Mouse (Mus musculus): Measurements from ENCODE around the gene Tpr. TPM values are rescaled to one million over a fixed set of nuclear protein-coding genes. Genes with fewer than 3 reads are reported as not detected.

Tpr gene
- polyA plus RNA-seq, 1 experiment = 50.3 TPM

DNA sequence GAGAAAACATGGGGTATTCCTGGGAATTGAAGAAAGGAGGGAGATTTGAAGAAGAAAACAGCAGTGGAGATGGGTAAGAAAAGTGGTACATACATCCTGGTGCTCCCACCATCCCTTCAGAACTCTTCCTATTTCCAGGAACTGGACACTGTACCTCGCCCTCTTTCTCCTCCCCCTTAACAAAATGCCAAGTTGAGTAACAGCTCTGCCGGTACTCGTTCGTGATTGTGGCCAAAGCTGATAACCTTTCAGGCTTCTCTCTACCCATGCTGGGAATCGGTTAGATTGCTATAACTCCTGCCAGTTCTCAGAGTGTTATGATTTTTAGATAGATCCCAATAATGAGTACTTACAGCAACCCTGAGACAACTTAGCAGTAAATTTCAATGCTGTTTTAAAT lies 66.3 kb downstream of the Tpr start:
- H3K36me3 ChIP-seq (ENCODE audit: control insufficient read depth, insufficient read depth, low read length) = no peaks in the 10 kb centered on the region
- no peak overlapping the region for H3K27ac ChIP-seq (ENCODE audit: insufficient read depth, low read depth, low read length)
- no peak for DNase-seq
- WGBS = 69% methylated on average over 5 of the region's 5 CpGs
- H3K4me1 ChIP-seq (ENCODE audit: control insufficient read depth, insufficient read depth, low read length) = no peaks in the 10 kb centered on the region
- H3K27me3 ChIP-seq (replicated peaks; ENCODE audit: control insufficient read depth, insufficient read depth, low read length) = no peaks in the 10 kb centered on the region
- TF ChIP-seq POLR2A (IDR thresholded peaks at IDR 0.05; ENCODE audit: low read depth, low read length) = no peak
- no peak for TF ChIP-seq CTCF (conservative IDR thresholded peaks at IDR 0.05; ENCODE audit: insufficient read depth, insufficient read length, low read depth, low read length)
- H3K4me3 ChIP-seq (ENCODE audit: insufficient read depth, low read depth, low read length) = no peak overlapping the region

DNA sequence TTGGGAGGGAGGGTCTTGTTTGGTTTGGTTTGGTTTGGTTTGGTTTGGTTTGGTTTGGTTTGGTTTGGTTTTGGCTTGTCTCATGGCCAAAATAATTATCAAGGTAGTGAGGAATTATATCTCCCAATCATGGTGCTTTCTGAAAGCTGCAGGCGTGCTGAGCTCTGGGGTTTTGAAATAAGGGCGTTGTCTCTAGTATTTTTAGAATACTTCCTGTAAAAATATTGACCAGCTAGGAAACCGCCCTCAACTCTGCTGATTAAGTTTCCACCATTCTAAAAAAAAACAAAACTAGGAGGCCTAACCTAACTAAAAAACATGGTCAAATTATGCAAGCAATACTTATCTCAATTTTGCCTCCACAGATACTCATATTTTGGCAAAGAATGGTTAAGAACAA lies 67.0 kb downstream of the Tpr start:
- WGBS = 73% methylated on average over 3 of the region's 3 CpGs
- no peaks in the 10 kb centered on the region for H3K36me3 ChIP-seq (ENCODE audit: control insufficient read depth, insufficient read depth, low read length)
- TF ChIP-seq CTCF (conservative IDR thresholded peaks at IDR 0.05; ENCODE audit: insufficient read depth, insufficient read length, low read depth, low read length) (no peak), POLR2A (IDR thresholded peaks at IDR 0.05; ENCODE audit: low read depth, low read length) (no peak)
- no peak for DNase-seq
- H3K4me3 ChIP-seq (ENCODE audit: insufficient read depth, low read depth, low read length) = no peak overlapping the region
- H3K27ac ChIP-seq (ENCODE audit: insufficient read depth, low read depth, low read length) = no peak overlapping the region
- H3K4me1 ChIP-seq (ENCODE audit: control insufficient read depth, insufficient read depth, low read length) = no peaks in the 10 kb centered on the region
- no peaks in the 10 kb centered on the region for H3K27me3 ChIP-seq (replicated peaks; ENCODE audit: control insufficient read depth, insufficient read depth, low read length)

DNA sequence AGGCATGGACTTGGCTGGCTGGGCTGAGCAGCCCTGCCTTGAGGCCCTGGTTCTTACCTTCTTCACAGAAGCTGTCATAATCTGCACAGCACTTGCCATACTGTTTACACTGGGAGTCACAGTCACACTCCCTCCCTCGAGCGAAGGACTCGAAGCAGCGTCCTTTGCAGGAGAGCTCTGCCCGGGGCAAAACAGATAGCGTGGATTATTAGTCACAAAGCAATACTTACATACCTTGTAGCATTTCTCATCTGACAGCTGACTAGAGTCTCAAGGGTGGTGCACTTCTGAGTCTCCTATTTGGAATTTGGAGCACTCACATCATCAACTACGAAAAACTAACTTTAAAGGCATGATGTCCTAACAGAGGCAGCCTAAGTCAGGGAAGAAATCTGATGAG lies 68.0 kb downstream of the Tpr start:
- no peak overlapping the region for H3K4me3 ChIP-seq (ENCODE audit: insufficient read depth, low read depth, low read length)
- no peaks in the 10 kb centered on the region for H3K4me1 ChIP-seq (ENCODE audit: control insufficient read depth, insufficient read depth, low read length)
- DNase-seq = no peak
- no peak overlapping the region for H3K27ac ChIP-seq (ENCODE audit: insufficient read depth, low read depth, low read length)
- WGBS = 70% methylated on average over 7 of the region's 7 CpGs
- TF ChIP-seq CTCF (conservative IDR thresholded peaks at IDR 0.05; ENCODE audit: insufficient read depth, insufficient read length, low read depth, low read length) (no peak), POLR2A (IDR thresholded peaks at IDR 0.05; ENCODE audit: low read depth, low read length) (no peak)
- no peaks in the 10 kb centered on the region for H3K36me3 ChIP-seq (ENCODE audit: control insufficient read depth, insufficient read depth, low read length)
- no peaks in the 10 kb centered on the region for H3K27me3 ChIP-seq (replicated peaks; ENCODE audit: control insufficient read depth, insufficient read depth, low read length)

DNA sequence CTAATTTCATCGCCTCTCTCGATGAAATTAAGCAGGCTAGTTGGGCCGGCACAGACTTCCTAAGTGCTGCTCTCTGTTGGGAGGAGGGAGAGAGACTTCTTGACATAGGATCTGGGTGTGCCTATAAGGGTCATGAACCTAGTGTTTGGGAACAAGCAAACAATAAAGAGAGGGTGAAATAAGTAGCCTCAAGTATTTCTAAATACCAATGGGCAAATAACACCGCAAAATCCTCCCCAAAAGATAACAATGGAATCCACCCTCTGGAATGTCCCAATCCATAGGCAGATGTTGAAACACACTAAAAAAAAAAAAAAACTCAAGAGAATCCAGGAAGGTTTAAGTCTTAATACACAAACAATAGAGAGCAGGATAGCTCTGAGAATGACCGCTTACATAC lies 70.4 kb downstream of the Tpr start:
- no peak for DNase-seq
- TF ChIP-seq POLR2A (IDR thresholded peaks at IDR 0.05; ENCODE audit: low read depth, low read length) = no peak
- TF ChIP-seq CTCF (conservative IDR thresholded peaks at IDR 0.05; ENCODE audit: insufficient read depth, insufficient read length, low read depth, low read length) = no peak
- Histone ChIP-seq H3K4me3 (ENCODE audit: insufficient read depth, low read depth, low read length) (no peak overlapping the region), H3K4me1 (ENCODE audit: control insufficient read depth, insufficient read depth, low read length) (no peaks in the 10 kb centered on the region), H3K27ac (ENCODE audit: insufficient read depth, low read depth, low read length) (no peak overlapping the region), H3K36me3 (ENCODE audit: control insufficient read depth, insufficient read depth, low read length) (no peaks in the 10 kb centered on the region), H3K27me3 (replicated peaks; ENCODE audit: control insufficient read depth, insufficient read depth, low read length) (no peaks in the 10 kb centered on the region)
- WGBS = 67% methylated on average over 5 of the region's 5 CpGs

DNA sequence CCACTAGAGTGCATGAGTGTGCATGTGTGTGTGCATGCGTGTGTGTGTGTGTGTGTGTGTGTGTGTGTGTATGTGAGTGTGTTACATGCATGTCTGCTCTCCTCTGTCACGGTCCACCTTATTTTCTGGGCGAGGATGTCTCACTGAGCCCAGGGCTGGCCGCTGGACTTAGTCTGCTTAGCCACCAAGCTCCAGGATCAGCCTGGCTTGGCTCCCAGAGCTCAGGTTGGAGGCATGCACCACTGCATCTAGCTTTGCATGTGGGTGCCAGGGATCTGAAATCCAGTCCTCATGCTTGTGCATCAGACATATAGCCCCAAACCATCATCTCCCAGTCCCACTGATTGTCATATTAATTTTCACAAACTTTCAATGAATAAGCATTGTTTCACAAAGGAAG lies 71.1 kb downstream of the Tpr start:
- H3K27ac ChIP-seq (ENCODE audit: insufficient read depth, low read depth, low read length) = no peak overlapping the region
- H3K27me3 ChIP-seq (replicated peaks; ENCODE audit: control insufficient read depth, insufficient read depth, low read length) = no peaks in the 10 kb centered on the region
- no peak for DNase-seq
- no peak overlapping the region for H3K4me3 ChIP-seq (ENCODE audit: insufficient read depth, low read depth, low read length)
- WGBS = 80% methylated on average over 4 of the region's 4 CpGs
- no peaks in the 10 kb centered on the region for H3K36me3 ChIP-seq (ENCODE audit: control insufficient read depth, insufficient read depth, low read length)
- H3K4me1 ChIP-seq (ENCODE audit: control insufficient read depth, insufficient read depth, low read length) = no peaks in the 10 kb centered on the region
- TF ChIP-seq POLR2A (IDR thresholded peaks at IDR 0.05; ENCODE audit: low read depth, low read length) (no peak), CTCF (conservative IDR thresholded peaks at IDR 0.05; ENCODE audit: insufficient read depth, insufficient read length, low read depth, low read length) (no peak)

DNA sequence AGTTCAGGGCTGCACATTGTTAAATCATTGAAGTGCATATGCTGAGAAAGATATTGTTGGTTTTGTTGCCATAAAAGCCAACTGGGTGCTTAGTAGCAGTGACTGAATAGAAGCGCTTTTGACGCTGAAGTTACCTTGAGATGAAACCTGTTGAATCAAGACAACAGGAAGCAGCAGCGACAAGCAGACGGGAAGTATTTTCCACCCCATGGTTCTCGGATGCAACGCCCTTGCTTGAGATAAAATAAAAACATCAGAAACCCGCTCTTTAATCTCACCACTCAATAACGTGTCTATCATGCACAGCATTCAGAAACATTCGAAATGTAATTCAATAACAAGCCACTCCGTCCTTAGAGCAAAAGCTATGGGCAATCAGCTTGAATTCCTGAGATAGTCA lies 72.7 kb downstream of the Tpr start:
- TF ChIP-seq POLR2A (IDR thresholded peaks at IDR 0.05; ENCODE audit: low read depth, low read length) = no peak
- no peak for TF ChIP-seq CTCF (conservative IDR thresholded peaks at IDR 0.05; ENCODE audit: insufficient read depth, insufficient read length, low read depth, low read length)
- Histone ChIP-seq H3K4me3 (ENCODE audit: insufficient read depth, low read depth, low read length) (no peak overlapping the region), H3K27ac (ENCODE audit: insufficient read depth, low read depth, low read length) (no peak overlapping the region), H3K27me3 (replicated peaks; ENCODE audit: control insufficient read depth, insufficient read depth, low read length) (no peaks in the 10 kb centered on the region), H3K36me3 (ENCODE audit: control insufficient read depth, insufficient read depth, low read length) (no peaks in the 10 kb centered on the region), H3K4me1 (ENCODE audit: control insufficient read depth, insufficient read depth, low read length) (no peaks in the 10 kb centered on the region)
- WGBS = 86% methylated on average over 10 of the region's 10 CpGs
- DNase-seq = no peak

DNA sequence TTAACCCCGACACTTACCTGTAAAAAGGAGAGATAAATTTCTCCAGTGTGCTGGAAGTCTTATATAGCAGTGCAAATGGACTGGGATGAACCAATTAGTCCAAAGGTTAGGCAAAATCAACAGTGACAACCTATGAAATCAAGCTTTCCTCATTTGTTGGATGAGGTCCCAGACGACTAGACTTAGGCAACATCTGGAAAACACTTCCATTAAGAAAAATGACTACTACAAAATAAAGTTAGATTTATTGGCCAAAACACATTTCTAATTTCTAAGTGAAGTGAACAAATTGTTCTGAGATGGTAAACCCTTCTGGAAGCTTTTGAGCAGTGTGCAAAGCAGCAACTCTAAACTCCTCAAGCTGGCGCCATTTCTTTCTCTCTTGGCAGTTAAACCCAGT lies 73.5 kb downstream of the Tpr start, which contains the start of gene Prg4:
Gene Prg4, minus strand, starts transcription at position 34 of the 400 bp plus-strand sequence.
- no peak within 1 kb of the TSS for H3K4me3 ChIP-seq (ENCODE audit: insufficient read depth, low read depth, low read length)
- TF ChIP-seq POLR2A (IDR thresholded peaks at IDR 0.05; ENCODE audit: low read depth, low read length) = no peak
- no peak for TF ChIP-seq CTCF (conservative IDR thresholded peaks at IDR 0.05; ENCODE audit: insufficient read depth, insufficient read length, low read depth, low read length)
- DNase-seq = peak; percentile 28
- 73% methylated on average over 3 of the region's 3 CpGs for WGBS
- no peaks in the 10 kb centered on the region for H3K4me1 ChIP-seq (ENCODE audit: control insufficient read depth, insufficient read depth, low read length)
- no peaks in the 10 kb centered on the region for H3K27me3 ChIP-seq (replicated peaks; ENCODE audit: control insufficient read depth, insufficient read depth, low read length)
- H3K27ac ChIP-seq (ENCODE audit: insufficient read depth, low read depth, low read length) = no peak within 1 kb of the TSS
- H3K36me3 ChIP-seq (ENCODE audit: control insufficient read depth, insufficient read depth, low read length) = no peaks in the 10 kb centered on the region

DNA sequence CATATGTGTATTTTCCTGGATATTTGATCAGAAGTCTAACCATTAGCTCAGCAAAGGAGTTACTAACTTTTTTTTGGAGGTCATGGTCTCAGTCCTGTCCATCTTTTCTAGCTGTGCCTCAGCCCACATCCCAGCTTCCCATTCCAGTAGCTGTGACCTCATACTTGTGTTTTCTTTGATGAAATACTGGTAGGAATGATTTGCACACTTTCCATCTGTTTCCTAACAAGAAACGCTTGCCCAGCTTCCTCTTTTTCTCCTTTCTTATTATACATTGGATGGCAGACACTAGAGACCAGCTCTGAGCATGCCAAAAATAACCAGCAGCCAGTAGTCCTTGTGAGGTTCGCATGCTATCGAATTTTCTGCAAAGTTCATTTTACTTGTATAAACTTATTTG lies 77.4 kb downstream of the Tpr start:
- Histone ChIP-seq H3K27me3 (replicated peaks; ENCODE audit: control insufficient read depth, insufficient read depth, low read length) (no peaks in the 10 kb centered on the region), H3K4me1 (ENCODE audit: control insufficient read depth, insufficient read depth, low read length) (no peaks in the 10 kb centered on the region), H3K27ac (ENCODE audit: insufficient read depth, low read depth, low read length) (no peak overlapping the region), H3K36me3 (ENCODE audit: control insufficient read depth, insufficient read depth, low read length) (no peaks in the 10 kb centered on the region), H3K4me3 (ENCODE audit: insufficient read depth, low read depth, low read length) (no peak overlapping the region)
- DNase-seq = no peak
- TF ChIP-seq CTCF (conservative IDR thresholded peaks at IDR 0.05; ENCODE audit: insufficient read depth, insufficient read length, low read depth, low read length) (no peak), POLR2A (IDR thresholded peaks at IDR 0.05; ENCODE audit: low read depth, low read length) (no peak)
- 70% methylated on average over 3 of the region's 3 CpGs for WGBS
